Mouse (Mus musculus) lung, postnatal 0 days (tissue): ENCODE results near the gene Gpat2. TPM values are rescaled to one million over a fixed set of nuclear protein-coding genes. Genes with fewer than 3 reads are reported as not detected.

Source experiments
- ATAC-seq: fragments of 200-750 bp; cut with Nextera tagmentation; 2 replicates; pipeline ENCODE4 v1.8.0; 2017; ENCODE audit warnings: moderate library complexity
- DNase-seq: peaks from one replicate; pipeline ENCODE4 v3.0.0-alpha.2; 2016; ENCODE audit warnings: low spot score
- H3K27ac ChIP-seq: fragments of 300-500 bp; sonication (generic); 2 replicates; pipeline ENCODE4 v1.5.1; 2014; ENCODE audit warnings: antibody characterized with exemption, mild to moderate bottlenecking, low read length, mixed read lengths
- H3K27me3 ChIP-seq: fragments of 300-500 bp; sonication (generic); replicated peaks from 2 replicates; pipeline ENCODE4 v1.6.1; 2014; ENCODE audit warnings: low read length, mixed read lengths; ENCODE audit not compliant: insufficient read depth
- H3K36me3 ChIP-seq: fragments of 300-500 bp; sonication (generic); 2 replicates; pipeline ENCODE4 v1.6.1; 2014; ENCODE audit warnings: low read length, mixed read lengths; ENCODE audit not compliant: insufficient read depth
- H3K4me1 ChIP-seq: fragments of 300-500 bp; sonication (generic); 2 replicates; pipeline ENCODE4 v1.6.1; 2014; ENCODE audit warnings: antibody characterized with exemption, low read depth, low read length, mixed read lengths; ENCODE audit not compliant: insufficient read depth
- H3K4me2 ChIP-seq: fragments of 300-500 bp; sonication (generic); replicated peaks from 2 replicates; pipeline ENCODE4 v1.6.1; 2014; ENCODE audit warnings: low read depth, mild to moderate bottlenecking, low read length, moderate library complexity, mixed read lengths
- H3K4me3 ChIP-seq: fragments of 300-500 bp; sonication (generic); 2 replicates; pipeline ENCODE4 v1.5.1; 2014; ENCODE audit warnings: low read depth, low read length
- H3K9ac ChIP-seq: fragments of 300-500 bp; sonication (generic); replicated peaks from 2 replicates; pipeline ENCODE4 v1.6.1; 2014; ENCODE audit warnings: low read depth, mild to moderate bottlenecking
- H3K9me3 ChIP-seq: fragments of 300-500 bp; sonication (generic); 2 replicates; pipeline ENCODE4 v1.6.1; 2016; ENCODE audit warnings: low read length, mixed read lengths
- CTCF ChIP-seq: IDR thresholded peaks from 2 replicates; pipeline ENCODE4 v1.5.1; 2016; ENCODE audit warnings: antibody characterized with exemption, mild to moderate bottlenecking
- EP300 ChIP-seq: IDR thresholded peaks from 2 replicates; pipeline ENCODE4 v1.6.1; 2016; ENCODE audit warnings: antibody characterized with exemption, mild to moderate bottlenecking, control low read depth
- WGBS: fragments of 180-500 bp; shearing (Covaris S2); extraction: QIAGEN DNeasy Blood & Tissue Kit; methylation state at CpG from one replicate; pipeline ENCODE4 v1.1.7; 2014; 5-methylcytosine and 5-hydroxymethylcytosine counted together
- polyA plus RNA-seq: library from polyadenylated mRNA; unstranded; fragments of >200 nt; fragmentation: Nextera tagmentation; extraction: Ambion mirVana; gene quantifications from 2 replicates; pipeline ENCODE4 v1.2.1, GENCODE M21; 2015

Gene Gpat2
- polyA plus RNA-seq, result 0.21 and 0.23 TPM in 2 replicates

- Histone ChIP-seq H3K9me3 (no peaks in the 10 kb centered on the region), H3K4me3 (no peak within 1 kb of the TSS), H3K4me2 (no peak within 1 kb of the TSS), H3K9ac (no peak within 1 kb of the TSS), H3K27ac (no peak within 1 kb of the TSS), H3K27me3 (no peaks in the 10 kb centered on the region), H3K4me1 (no peaks in the 10 kb centered on the region), H3K36me3 (no peaks in the 10 kb centered on the region)
- no peak for TF ChIP-seq CTCF
- ATAC-seq (no peak), DNase-seq (no peak)
- WGBS, result 83% methylated on average over 17 of the region's 17 CpGs
These were observed at the start of gene Gpat2 for GRCm38 (mm10) chr2:127424977-127425376. Gene Gpat2, plus strand, starts transcription at chr2:127425199.

GRCm38 (mm10) chr2:127375759-127376341 is 49.1 kb upstream of the Gpat2 start:
- Histone ChIP-seq H3K4me2 (no peak overlapping the region), H3K27me3 (no peaks in the 10 kb centered on the region), H3K4me1 (no peaks in the 10 kb centered on the region), H3K9ac (no peak overlapping the region), H3K27ac (no peak overlapping the region), H3K4me3 (no peak overlapping the region), H3K36me3 (no peaks in the 10 kb centered on the region), H3K9me3 (no peaks in the 10 kb centered on the region)
- DNase-seq (no peak), ATAC-seq (no peak)
- TF ChIP-seq CTCF, result peak; percentile 59
- TF ChIP-seq EP300, result no peak
- 37% methylated on average over 7 of the region's 7 CpGs for WGBS

- Histone ChIP-seq H3K27ac (no peak overlapping the region), H3K4me2 (no peak overlapping the region), H3K9me3 (no peaks in the 10 kb centered on the region), H3K4me3 (no peak overlapping the region), H3K4me1 (no peaks in the 10 kb centered on the region), H3K27me3 (no peaks in the 10 kb centered on the region), H3K36me3 (no peaks in the 10 kb centered on the region), H3K9ac (no peak overlapping the region)
- TF ChIP-seq EP300 (no peak), CTCF (no peak)
- DNase-seq, result no peak
- WGBS, result 77% methylated on average over 6 of the region's 6 CpGs
- ATAC-seq, result no peak
These were observed 48.5 kb upstream of the Gpat2 start for GRCm38 (mm10) chr2:127376423-127377051.

- TF ChIP-seq CTCF (no peak), EP300 (no peak)
- Histone ChIP-seq H3K4me1 (no peaks in the 10 kb centered on the region), H3K27me3 (no peaks in the 10 kb centered on the region), H3K9me3 (no peaks in the 10 kb centered on the region), H3K4me2 (no peak overlapping the region), H3K27ac (no peak overlapping the region), H3K36me3 (no peaks in the 10 kb centered on the region), H3K9ac (no peak overlapping the region), H3K4me3 (no peak overlapping the region)
- no peak for DNase-seq
- ATAC-seq, result no peak
- WGBS, result 59% methylated on average over 7 of the region's 7 CpGs
These were observed 46.9 kb upstream of the Gpat2 start for GRCm38 (mm10) chr2:127377942-127378610.

- ATAC-seq (peak; percentile 47; the same call in 1 of the 2 replicates), DNase-seq (no peak)
- no peak overlapping the region for H3K27ac ChIP-seq
- WGBS, result 44% methylated on average over 7 of the region's 7 CpGs
- H3K27me3 ChIP-seq, result no peaks in the 10 kb centered on the region
- no peaks in the 10 kb centered on the region for H3K4me1 ChIP-seq
- no peak overlapping the region for H3K4me3 ChIP-seq
- no peak overlapping the region for H3K9ac ChIP-seq
- no peak overlapping the region for H3K4me2 ChIP-seq
- TF ChIP-seq CTCF, result no peak
- no peak for TF ChIP-seq EP300
- H3K9me3 ChIP-seq, result no peaks in the 10 kb centered on the region
- H3K36me3 ChIP-seq, result no peaks in the 10 kb centered on the region
These were observed 46.4 kb upstream of the Gpat2 start for GRCm38 (mm10) chr2:127378611-127378990.

- DNase-seq, result peak; percentile 19
These were observed 45.7 kb upstream of the Gpat2 start for GRCm38 (mm10) chr2:127379250-127379649.

More at GRCm38 (mm10) chr2:127379250-127379649, 45.7 kb upstream of the Gpat2 start:
- Histone ChIP-seq H3K27me3 (no peaks in the 10 kb centered on the region), H3K9me3 (no peaks in the 10 kb centered on the region), H3K4me2 (no peak overlapping the region), H3K4me1 (no peaks in the 10 kb centered on the region), H3K27ac (no peak overlapping the region), H3K36me3 (no peaks in the 10 kb centered on the region), H3K4me3 (no peak overlapping the region), H3K9ac (no peak overlapping the region)
- TF ChIP-seq CTCF, result no peak
- TF ChIP-seq EP300, result no peak
- peak; percentile 41 for ATAC-seq
- 58% methylated on average over 3 of the region's 3 CpGs for WGBS
